Mouse (Mus musculus) bone marrow, adult 2 months (tissue): ENCODE data around the gene Ankdd1b. TPM values are rescaled to one million over a fixed set of nuclear protein-coding genes. Genes with fewer than 3 reads are reported as not detected.
A peak's percentile ranks its signal among the peaks of the same experiment; 100 is the strongest.

ENCODE experiments used
- H3K27ac ChIP-seq: fragments of 200-500 bp; 2 replicates; pipeline ENCODE4 v1.5.1; 2012; ENCODE audit warnings: low read depth, mild to moderate bottlenecking, control low read depth, inconsistent platforms, low read length; ENCODE audit not compliant: control insufficient read depth, poor library complexity, insufficient read depth
- H3K4me1 ChIP-seq: fragments of 200-500 bp; 2 replicates; pipeline ENCODE4 v1.6.1; 2011; ENCODE audit warnings: low read length; ENCODE audit not compliant: control insufficient read depth, insufficient read depth
- H3K4me3 ChIP-seq: fragments of 200-500 bp; replicated peaks from 2 replicates; pipeline ENCODE3; 2011; ENCODE audit warnings: mild to moderate bottlenecking, low read depth, low read length, control low read depth; ENCODE audit not compliant: control insufficient read depth
- CTCF ChIP-seq: fragments of 200-500 bp; IDR thresholded peaks from 2 replicates; pipeline ENCODE4 v1.5.1; 2011; ENCODE audit warnings: low read length, control low read depth; ENCODE audit not compliant: control insufficient read depth, insufficient read depth
- POLR2A ChIP-seq: fragments of 200-500 bp; IDR thresholded peaks from 2 replicates; pipeline ENCODE4 v1.6.1; 2011; ENCODE audit warnings: low read depth, mild to moderate bottlenecking, control low read depth, low read length, borderline replicate concordance; ENCODE audit not compliant: control insufficient read depth
- WGBS: fragments of 180-500 bp; shearing (Covaris S2); methylation state at CpG from one replicate; pipeline ENCODE4 v1.1.7; 2018; 5-methylcytosine and 5-hydroxymethylcytosine counted together
- polyA plus RNA-seq: library from polyadenylated mRNA; stranded (reverse); fragments of >200 nt; gene quantifications from 2 replicates; pipeline ENCODE4 v1.2.4, GENCODE M21; 2011; ENCODE audit warnings: low replicate concordance; ENCODE audit not compliant: missing spikeins, insufficient read depth, insufficient read length

Ankdd1b gene
- polyA plus RNA-seq, 1 experiment, result not detected

GRCm38 (mm10) chr13:96414384-96414783 lies 56.6 kb downstream of the Ankdd1b start:
- TF ChIP-seq CTCF (no peak), POLR2A (no peak)
- 77% methylated on average over 6 of the region's 6 CpGs for WGBS
- Histone ChIP-seq H3K27ac (no peak overlapping the region), H3K4me3 (no peak overlapping the region), H3K4me1 (no peaks in the 10 kb centered on the region)

DNA sequence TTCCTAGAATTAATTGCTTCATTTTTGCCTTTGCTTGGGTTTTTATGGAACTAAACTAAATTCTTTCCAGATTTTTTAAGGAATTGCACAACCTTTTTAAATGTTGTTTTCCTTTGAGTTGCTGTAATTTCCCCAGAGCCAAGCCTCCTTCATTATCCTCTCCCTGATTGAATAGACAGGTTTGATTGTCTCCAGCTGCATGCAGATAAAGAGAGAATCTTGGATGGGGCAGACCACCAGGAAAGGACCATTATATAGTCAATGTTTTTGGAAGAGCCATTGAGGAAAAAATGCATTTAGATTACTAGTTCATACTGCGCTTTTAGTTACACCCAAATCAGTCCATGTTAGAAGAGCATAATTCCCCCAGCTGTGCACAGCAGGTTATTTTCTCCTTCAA lies 62.2 kb downstream of the Ankdd1b start:
- no peak overlapping the region for H3K27ac ChIP-seq
- 94% methylated on average over 1 of the region's 1 CpGs for WGBS
- H3K4me1 ChIP-seq, result no peaks in the 10 kb centered on the region
- no peak overlapping the region for H3K4me3 ChIP-seq
- TF ChIP-seq CTCF (no peak), POLR2A (no peak)

- TF ChIP-seq CTCF (peak; percentile 37; the same call in 1 of the 2 replicates), POLR2A (no peak)
- no peak overlapping the region for H3K27ac ChIP-seq
- no peak overlapping the region for H3K4me3 ChIP-seq
- no peaks in the 10 kb centered on the region for H3K4me1 ChIP-seq
- 75% methylated on average over 4 of the region's 4 CpGs for WGBS
Observed at GRCm38 (mm10) chr13:96407040-96407439, 64.0 kb downstream of the Ankdd1b start.

- no peak overlapping the region for H3K27ac ChIP-seq
- TF ChIP-seq CTCF (no peak), POLR2A (no peak)
- no peaks in the 10 kb centered on the region for H3K4me1 ChIP-seq
- no peak overlapping the region for H3K4me3 ChIP-seq
- WGBS, result 94% methylated on average over 2 of the region's 2 CpGs
Observed at GRCm38 (mm10) chr13:96405518-96405917, 65.5 kb downstream of the Ankdd1b start.

- Histone ChIP-seq H3K4me1 (no peaks in the 10 kb centered on the region), H3K27ac (no peak overlapping the region)
- WGBS, result 95% methylated on average over 5 of the region's 5 CpGs
Observed at GRCm38 (mm10) chr13:96401251-96401650, 69.7 kb downstream of the Ankdd1b start.

GRCm38 (mm10) chr13:96389301-96389700 lies 81.7 kb downstream of the Ankdd1b start:
- WGBS, result 47% methylated on average over 2 of the region's 2 CpGs
- no peaks in the 10 kb centered on the region for H3K4me1 ChIP-seq
- no peak overlapping the region for H3K27ac ChIP-seq
- peak overlapping the region; percentile 25 for H3K4me3 ChIP-seq
- TF ChIP-seq CTCF (no peak), POLR2A (no peak)

More at GRCm38 (mm10) chr13:96401251-96401650, 69.7 kb downstream of the Ankdd1b start:
- H3K4me3 ChIP-seq, result no peak overlapping the region
- TF ChIP-seq CTCF (no peak), POLR2A (no peak)

GRCm38 (mm10) chr13:96388042-96388888 lies 82.7 kb downstream of the Ankdd1b start, which contains the start of gene Poc5:
TSS of gene Poc5 (plus strand) at chr13:96388294.
- under 1% methylated on average over 44 of the region's 44 CpGs for WGBS
- TF ChIP-seq CTCF, result no peak
- TF ChIP-seq POLR2A, result peak; percentile 80; the same call in 1 of the 2 replicates
- Histone ChIP-seq H3K4me3 (peak within 1 kb of the TSS; percentile 92), H3K4me1 (no peaks in the 10 kb centered on the region), H3K27ac (peak within 1 kb of the TSS; percentile 9; the same call in 1 of the 2 replicates)

DNA sequence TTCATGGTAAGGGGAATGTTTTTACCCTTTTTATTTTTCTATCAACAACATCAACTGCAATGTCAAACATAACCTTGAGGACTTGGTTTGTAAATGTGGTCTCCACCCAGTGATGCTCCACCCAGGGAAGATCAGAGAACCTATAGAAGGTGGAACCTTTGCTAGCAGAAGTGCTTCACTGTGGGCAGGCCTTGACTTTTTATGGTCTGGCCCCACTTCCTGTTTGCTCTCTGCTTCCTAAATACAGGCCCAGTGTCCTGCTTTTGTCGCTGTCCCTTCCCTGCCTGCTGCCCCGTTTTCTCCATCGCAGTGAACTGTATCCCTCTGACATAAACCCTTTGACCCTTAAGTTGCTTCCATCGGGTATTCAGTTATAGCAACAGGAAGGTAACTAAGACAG lies 93.1 kb downstream of the Ankdd1b start:
- 28% methylated on average over 4 of the region's 4 CpGs for WGBS
- TF ChIP-seq CTCF (no peak), POLR2A (no peak)

GRCm38 (mm10) chr13:96376871-96377270 lies 94.1 kb downstream of the Ankdd1b start:
- 87% methylated on average over 18 of the region's 18 CpGs for WGBS
- Histone ChIP-seq H3K4me1 (no peaks in the 10 kb centered on the region), H3K27ac (no peak overlapping the region), H3K4me3 (no peak overlapping the region)
- TF ChIP-seq POLR2A (no peak), CTCF (no peak)

More for the DNA sequence above, 93.1 kb downstream of the Ankdd1b start:
- Histone ChIP-seq H3K27ac (no peak overlapping the region), H3K4me1 (no peaks in the 10 kb centered on the region), H3K4me3 (no peak overlapping the region)
